Mouse (Mus musculus) kidney, adult 8-10 months (tissue): Measurements from ENCODE around the gene Zbtb8b.
"Not testable (repeated sequence)": the region's sequence is repeated elsewhere in the genome, so short reads cannot be mapped to it uniquely, and the experiment has no call there.

Source experiments
- DNase-seq, 2 experiments: peaks; one replicate each; pipeline ENCODE4 v3.0.0; 2022

Gene Zbtb8b

DNA sequence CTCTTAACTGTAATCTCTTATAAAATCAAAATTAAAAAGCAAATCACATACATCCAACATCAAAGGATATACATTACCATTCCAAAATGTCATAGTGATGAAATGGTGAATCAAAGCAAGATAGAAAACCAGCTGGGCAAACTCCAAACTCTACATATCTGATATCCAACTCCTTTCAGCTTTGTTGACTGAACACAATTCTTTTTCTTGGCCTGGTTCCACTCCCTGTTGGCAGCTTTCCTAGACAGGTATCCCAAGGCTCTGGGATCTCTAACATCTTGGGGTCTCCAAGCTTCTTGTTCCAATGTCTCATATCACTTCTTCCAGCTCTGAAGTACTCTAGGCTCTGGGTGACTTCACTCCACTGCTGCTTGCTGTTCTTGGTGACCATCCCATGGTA lies 29.7 kb downstream of the Zbtb8b start:
- no peak for DNase-seq

DNA sequence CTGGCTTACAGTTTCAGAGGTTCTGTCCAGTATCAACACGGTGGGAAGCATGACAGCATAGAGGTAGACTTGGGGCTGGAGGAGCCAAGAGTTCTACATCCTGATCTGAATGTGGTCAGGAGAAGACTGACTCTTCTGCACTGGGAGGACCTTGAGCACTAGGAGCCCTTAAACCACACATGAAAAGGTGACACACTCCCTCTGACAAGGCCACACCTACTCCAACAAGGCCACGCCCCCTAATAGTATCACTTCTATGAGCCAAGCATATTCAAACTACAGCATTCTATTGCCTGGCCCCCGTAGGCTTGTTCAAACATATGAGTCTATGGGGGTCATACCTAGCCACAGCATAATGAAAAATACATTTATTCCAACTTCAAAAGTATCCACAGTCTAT lies 30.1 kb downstream of the Zbtb8b start:
- not testable (repeated sequence) for DNase-seq

DNA sequence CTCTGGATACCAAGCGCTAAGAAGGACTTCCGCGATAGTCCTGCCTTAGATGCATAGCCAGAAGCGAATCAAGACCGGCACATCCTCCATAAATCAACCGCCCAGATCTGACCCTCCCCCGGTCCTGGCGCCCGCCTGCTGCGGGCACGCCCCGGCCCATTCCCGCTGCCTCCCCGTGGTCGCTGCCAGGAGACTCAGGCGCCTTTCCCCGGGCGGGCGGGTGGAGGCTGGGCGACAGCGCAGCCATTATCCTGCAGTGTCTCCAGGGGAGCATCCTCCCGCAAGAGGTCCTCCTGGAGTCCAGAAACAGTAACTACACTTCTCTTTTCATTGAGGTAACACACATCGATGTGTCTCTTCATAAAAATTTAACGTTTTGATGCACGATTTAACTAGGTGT lies 34.2 kb downstream of the Zbtb8b start:
- peak; percentile 61 to 65 for DNase-seq

DNA sequence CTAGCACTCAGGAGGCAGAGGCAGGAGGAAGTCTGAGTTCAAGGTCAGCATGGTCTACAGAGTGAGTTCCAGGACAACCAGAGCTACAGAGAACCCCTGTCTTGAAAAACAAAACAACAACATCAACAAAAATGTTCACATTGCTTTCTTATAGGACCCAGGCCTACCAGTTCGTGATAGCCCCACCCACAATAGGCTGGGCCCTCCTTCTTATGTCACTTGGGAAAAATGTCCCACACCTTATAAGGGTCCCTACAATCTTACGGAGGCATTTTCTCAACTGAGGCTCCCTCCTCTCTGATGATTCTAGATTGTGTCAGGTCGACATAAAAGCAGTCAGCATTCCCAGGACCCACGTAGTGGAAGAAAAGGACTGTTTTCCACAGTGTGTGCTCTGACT lies 40.8 kb downstream of the Zbtb8b start:
- DNase-seq: no peak

DNA sequence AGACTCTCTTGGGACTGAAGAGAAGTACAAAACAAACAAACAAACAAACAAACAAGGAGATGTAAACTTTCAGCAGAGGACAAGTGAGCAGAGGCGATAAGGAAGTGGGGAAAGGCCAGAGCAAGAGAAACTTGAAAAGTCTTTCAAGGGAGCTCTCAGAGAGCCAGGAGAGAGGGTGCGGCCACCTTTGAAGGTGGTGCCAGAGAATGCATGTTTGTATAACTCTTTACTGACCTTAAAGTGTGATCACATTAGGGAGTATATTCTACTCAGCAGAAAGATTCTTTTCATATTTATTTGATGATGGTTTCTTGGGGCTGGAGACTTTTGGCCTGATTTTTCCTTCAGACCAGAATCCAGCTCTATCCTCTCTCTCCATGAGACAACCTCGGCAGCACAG lies 43.7 kb downstream of the Zbtb8b start:
- no peak for DNase-seq

DNA sequence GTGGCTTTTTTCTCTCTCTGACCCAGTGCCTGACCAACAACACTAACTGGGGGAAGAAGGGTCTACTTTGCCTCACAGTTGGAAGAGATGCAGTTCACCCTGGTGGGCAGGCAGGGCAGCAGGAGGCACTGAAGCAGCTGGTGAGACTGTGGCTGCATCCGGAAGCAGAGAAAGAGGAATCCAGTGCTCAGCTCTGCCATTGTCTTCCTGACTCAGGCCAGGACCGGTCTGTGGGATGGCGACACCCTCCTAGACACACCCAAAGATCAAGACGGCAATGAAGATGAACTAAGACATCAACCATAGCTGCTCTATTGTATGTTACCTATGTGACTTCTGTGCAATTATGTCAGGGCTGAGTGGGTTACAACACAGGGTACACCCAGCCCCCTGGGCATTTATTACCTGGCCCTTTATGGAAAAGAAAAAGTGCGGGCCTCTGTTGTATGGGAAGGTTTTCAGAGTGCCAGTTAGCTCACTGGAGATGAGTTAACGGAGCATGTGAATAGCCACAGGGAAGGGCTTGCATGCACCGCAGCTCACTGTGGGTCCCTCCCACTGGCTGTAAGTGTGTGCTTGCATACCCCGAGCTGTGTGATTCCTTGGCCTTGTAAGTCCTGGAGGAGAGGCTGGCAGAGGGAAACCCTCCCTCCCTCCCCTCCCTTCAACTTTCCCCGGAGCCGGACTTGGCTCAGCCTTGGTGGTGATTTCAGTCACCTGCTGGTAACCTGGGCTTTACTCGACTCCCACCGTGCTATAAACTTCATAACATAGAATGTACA lies 46.4 kb downstream of the Zbtb8b start:
- DNase-seq: no peak

DNA sequence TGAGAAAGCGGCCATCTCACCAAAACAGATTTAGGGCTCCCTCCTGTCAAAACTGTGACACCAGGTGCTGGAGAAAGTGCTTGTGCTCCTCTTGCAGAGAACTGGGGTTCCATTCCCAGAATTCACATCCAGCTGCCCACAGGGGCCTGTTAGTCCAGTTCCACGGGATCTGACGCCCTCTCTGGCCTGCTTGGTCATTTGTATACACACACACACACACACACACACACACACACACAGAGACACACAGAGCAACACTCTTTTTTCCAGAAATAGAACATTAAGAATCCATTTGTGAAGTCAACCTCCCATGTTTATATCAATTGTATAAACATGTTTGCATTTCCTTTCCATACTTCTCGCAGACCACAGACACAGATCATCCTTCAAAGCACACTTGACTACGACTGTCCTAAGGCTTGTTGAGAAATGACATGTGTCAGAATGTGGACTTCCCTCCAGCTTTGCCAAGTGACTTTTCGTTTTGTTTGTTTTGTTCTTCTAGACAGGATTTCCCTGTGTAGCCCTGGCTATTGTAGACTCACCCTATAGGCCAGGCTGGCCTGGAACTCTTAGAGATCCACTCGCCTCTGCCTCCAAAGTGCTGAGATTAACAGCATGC lies 49.6 kb downstream of the Zbtb8b start:
- no peak for DNase-seq

DNA sequence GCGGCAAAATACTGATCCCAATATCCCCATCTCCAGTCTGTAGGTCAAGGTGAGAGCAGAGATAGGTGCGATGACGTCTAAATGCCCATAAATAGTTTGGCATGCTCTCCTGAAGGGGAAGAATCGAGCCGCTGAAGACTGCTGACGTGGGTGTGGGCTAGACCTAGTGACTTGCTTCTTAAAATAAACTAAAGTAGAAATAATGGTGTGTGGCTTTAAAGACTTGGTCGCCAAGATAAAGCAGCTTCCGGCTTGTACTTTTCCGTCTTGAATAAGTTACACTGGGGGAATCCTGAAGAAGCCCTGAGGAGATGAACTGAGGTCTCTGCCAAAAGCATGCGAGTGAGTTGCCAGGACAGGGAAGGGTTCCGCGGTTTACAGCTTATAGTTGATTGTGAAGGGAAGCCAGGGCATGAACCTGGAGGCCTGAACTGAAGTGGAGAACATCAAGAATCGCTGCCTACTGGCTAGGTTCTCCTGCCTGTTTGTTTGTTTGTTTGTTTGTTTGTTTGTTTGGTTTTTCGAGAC lies 50.4 kb downstream of the Zbtb8b start:
- DNase-seq: no peak

DNA sequence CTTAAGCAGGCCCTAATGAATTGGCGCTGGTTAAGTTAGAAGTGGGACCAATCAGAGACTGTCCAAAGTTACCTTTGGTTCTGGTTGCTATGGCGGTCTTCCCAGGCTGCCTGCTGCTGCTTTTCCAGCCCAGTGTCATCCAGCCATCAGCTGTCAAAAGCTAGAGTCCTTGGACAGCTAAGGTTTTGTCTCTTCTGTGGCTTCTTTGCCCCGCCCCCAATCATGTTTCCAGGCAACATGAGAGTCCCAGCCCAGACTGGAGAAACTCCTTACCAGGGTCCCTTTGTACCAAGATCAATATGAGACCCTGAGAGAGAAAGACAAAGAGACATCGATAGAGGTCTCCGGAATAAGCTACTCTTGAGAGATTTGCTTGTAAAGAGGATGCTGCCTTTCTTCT lies 52.2 kb downstream of the Zbtb8b start:
- DNase-seq: no peak

DNA sequence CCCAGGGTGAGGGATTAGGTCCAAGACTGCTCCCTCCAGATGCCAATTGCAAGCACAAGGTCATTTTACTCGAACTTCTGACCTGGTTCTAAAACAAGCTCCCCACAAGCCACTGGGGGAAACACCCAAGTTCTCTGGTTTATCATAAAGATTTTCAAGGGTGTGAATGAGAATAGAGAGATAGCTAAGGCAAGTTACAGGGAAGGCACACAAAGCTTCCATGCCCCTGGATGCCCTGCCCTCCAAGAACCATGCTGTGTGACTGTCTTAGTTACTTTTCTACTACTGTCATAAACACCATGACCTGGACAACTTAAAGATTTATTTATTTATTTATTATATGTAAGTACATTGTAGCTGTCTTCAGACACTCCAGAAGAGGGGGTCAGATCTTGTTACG lies 53.7 kb downstream of the Zbtb8b start:
- no peak for DNase-seq

DNA sequence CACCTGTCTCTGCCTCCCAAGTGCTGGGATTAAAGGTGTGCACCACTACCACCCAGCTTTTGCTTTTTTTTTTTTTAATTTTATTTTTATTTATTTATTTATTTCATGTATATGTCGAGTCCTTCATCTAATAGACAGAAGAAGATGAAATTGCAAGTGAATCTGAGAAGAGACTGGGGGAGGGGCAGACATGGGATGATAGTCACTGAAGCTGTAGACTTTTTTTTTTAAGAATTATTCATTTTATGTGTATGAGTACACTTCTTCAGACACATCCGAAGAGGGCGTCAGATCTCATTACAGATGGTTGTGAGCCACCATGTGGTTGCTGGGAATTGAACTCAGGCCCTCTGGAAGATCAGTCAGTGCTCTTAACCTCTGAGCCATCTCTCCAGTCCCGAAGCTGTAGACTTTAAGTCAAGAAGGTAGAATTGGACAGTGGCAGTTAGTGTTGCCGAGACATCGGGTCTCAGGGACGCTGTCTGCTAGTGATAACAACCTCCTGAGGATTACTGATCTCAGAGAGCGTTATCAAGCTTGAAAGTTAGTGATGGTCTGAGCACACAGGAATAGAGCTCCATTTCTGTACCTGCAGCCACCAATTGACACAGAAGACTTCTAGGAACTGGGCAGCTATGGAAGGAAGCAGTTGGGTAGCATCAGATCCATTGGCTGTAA lies 54.2 kb downstream of the Zbtb8b start:
- DNase-seq: no peak

DNA sequence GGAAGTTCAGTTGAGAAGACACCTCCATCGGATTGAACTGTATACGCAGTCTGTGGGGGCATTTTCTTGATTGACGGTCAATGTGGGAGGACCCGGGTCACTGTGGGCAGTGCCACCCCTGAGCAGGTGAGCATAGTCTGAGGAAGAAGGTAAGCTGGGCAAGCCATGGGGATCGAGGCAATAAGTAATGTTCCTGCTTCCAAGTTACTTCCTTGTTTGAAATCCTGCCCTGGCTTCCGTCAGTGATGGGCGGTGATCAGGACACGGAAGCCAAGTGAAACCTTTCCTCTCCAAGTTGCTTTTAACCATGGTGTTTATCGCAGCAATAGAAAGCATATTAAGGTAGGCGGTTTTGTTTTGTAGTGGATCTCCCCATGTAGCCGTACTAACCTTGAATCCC lies 55.0 kb downstream of the Zbtb8b start:
- no peak for DNase-seq

DNA sequence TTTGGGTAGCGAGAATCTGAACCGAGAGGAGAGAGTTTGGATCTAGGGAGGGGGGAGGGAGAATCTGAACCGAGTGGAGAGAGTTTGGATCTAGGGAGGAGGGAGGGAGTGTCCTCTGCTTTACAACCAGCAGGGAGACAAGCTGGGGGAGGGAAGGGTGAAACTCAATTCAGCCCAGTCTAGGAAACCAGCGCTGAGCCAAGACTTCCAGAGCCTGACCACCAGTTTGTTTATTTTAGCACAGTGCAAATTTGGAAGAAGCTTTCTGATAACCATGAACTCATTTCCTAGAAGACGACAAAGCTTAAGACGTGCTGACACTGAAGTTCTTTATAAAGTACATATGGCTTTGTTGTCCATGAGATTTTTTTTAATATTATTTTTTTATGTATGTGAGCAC lies 56.2 kb downstream of the Zbtb8b start:
- DNase-seq: peak in 1 of 2 experiments; percentile 35

DNA sequence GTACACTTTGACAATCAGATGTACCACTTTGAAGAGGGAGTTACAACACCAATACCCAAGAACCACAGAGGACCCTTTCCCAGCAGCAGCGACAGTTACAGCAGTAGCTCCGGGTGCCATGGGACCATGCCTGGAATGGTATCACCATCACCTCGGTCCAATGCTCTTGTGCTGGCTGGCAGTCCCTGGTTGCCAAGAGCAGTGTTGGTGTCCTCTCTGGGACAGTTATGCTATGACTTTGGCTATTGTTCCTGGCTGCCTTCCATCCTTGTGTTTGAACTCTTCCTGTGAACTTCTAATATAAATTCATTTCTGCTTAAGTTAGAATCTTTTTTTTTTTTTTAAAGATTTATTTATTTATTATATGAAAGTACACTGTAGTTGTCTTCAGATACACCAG lies 57.1 kb downstream of the Zbtb8b start:
- DNase-seq: no peak

DNA sequence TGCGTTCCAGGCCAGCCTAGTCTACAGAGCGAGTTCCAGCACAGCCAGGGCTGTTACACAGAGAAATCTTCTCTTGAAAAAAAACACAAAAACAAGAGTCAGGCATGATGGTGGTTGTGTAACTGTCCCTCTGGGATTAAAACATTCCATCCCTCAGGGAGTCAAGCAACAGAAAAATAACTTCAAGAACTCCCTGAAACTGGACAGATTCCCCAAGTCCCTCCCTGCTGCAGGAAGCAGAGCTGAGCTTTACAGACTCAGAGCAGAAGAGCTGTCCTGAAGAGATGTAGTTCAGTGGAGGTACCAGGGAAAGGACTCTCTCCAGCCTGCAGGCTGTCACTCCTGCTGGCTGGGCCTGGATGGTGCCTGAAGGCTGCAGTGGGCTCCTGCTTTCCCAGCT lies 58.2 kb downstream of the Zbtb8b start:
- peak in 1 of 2 experiments; percentile 33 for DNase-seq

DNA sequence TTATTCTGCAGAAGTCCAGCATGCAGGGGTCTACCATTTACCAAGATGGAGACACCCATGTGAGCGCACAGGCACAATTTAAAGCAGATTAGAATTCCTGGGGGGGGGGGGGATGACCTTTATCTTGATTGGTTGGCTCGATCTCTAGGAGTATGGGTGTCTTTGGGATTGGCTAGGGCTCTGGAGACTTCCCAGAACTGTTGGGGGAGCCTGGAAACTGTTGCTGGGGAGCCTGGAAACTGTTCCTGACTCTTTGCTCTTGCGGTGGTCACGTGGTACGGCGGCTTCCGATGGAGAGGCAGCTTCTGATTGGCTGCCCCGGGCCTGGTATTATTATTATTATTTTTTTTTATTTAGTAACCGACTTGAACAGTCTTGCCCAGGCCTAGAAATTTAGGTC lies 58.6 kb downstream of the Zbtb8b start:
- DNase-seq: no peak

DNA sequence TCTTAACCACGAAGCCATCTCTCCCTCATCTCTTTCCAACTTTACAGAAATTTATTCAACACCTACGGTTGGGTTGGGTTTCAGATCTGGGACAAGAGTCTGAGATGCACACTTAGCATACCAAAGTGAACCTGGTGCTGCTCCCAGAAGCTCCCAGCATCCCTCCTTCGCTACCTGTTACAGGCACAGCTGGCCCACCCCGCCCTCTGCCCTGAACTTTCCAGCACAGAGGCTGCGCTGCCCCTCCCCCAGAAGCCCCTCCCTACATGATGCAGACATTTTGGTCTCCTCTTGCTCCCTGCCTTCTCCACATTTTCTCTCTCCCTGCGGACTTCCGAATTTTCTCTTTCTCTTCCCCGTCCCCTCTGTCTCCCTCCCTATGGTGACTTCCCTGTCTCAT lies 59.5 kb downstream of the Zbtb8b start:
- no peak for DNase-seq

DNA sequence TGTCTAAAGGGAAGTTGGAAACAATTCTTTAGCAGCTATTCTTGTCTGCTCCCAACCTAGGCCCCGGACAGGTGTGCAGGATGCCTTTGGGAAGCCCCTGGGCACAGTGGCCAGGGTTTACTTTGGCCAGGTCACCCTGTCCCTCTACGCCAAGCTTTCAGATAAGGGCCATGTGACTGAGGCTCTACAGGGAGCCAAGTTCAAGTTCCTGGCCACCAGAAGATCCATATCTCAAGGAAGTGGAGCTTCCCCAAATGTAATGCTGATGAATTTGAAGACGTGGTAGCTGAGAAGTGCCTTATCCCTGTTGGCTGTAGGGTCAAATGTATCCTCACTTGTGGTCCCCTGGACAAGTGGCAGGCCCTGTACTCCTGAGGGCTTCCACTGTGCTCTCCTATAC lies 60.8 kb downstream of the Zbtb8b start:
- DNase-seq: no peak

DNA sequence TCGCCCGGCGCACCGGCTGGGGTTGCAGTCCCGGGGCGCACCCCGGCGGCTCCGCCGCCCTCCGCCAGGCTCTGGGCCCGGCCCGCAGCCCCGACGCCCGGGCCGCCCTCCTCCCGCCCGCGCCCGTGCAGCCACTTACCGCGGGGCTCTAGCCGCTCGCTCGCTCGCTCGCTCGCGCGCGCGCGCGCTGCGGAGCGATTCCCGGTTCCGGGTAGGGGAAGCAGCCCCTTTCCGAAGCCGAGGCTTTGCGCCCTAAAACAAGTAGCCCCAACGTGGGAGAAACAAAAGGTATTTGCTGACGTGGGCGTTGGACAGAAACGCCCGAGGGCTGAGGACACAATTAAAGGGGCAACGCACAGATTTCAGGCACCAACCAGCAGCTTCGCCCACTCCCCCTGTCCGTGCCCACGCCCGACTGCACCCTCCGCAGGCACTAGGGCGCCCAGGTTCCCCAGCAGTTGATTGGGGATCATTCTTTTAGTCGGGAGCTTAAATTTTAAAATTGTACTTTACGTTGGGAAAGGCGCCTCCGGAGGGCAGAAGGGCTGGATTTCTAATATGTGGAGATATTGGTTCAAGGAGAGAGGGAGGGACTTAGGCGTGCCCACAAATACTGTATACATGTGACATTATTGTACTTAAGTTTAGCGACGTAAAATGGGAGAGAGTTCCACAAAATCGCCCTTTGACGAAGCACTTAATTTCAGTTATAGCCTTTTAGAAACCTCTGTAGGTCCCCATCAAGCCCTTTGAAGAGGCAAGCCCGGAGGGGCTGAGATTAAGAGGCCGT lies 62.9 kb downstream of the Zbtb8b start, which contains the start of gene Zbtb8a:
Gene Zbtb8a (minus strand): TSS at position 516 of the 790 bp plus-strand sequence.
- peak in 1 of 2 experiments; percentile 34 for DNase-seq

DNA sequence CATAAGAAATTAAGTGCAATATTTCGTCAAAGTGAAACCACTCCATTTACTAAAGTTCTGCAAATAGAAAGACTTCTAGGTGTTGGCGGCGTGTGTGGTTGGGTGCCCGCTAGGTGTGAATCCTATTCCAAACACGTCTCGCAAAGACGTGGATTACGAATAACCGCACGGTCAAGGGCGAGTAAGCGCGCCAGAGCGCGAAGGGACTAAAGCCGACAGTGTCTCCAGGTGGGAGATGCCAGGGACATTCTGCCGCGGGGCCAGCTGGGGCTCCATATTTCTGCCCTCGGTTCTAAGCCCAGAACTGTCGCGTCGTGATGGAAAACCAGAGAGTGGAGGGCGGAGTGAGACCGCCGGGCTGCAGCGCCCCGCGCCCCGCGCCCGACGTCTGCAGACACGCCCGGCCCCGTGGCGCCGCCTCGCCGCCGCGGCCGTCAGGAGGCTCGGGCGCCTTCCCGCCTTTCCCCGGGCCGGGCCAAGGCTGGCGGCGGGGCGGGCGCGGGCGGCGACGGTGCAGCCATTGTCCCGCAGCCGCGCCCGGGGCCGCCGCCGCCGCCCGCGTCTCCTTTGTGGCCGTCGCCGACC lies 63.6 kb downstream of the Zbtb8b start:
- peak; percentile 15 to 39 for DNase-seq

DNA sequence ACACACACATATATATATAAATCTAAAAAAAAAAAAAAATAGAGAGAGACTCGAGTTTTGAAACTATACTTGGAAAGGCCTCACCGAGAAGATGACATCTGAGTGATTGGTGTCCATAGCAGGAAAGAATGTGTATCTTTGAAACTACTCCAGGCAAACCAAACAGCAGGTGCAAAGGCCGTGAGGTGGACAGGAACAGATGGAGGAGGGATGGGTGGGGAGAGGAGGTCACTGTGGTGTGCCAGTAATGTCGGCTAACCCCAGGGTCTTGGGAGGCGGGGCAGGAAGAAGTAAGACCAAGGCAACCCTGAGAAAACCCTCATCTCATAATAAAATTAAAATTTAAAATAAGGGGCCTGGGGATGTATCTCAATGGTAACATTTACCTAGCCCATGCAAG lies 64.8 kb downstream of the Zbtb8b start:
- no peak for DNase-seq
